Mouse (Mus musculus) MEL (cell line): ENCODE data around the gene Map7d1.

Experiments
- CTCF ChIP-seq, 3 experiments: IDR thresholded peaks in 2 of 3; conservative IDR thresholded peaks in 1 of 3; 2 replicates each; pipeline ENCODE4 v1.5.1; 2011 to 2012; ENCODE audit warnings: low read length in 3 of 3, low read depth in 2 of 3, mild to moderate bottlenecking in 2 of 3, improper control_type of control experiment in 1 of 3, inconsistent platforms in 1 of 3, mixed read lengths in 1 of 3, moderate library complexity in 1 of 3; ENCODE audit not compliant: control insufficient read depth in 1 of 3, insufficient read depth in 1 of 3, poor library complexity in 1 of 3, severe bottlenecking in 1 of 3
- MAFK ChIP-seq: IDR thresholded peaks from 2 replicates; pipeline ENCODE4 v1.6.1; 2011; ENCODE audit warnings: low read depth, mild to moderate bottlenecking, low read length, improper control_type of control experiment, borderline replicate concordance
- MEF2A ChIP-seq: IDR thresholded peaks from 2 replicates; pipeline ENCODE4 v1.6.1; 2014; ENCODE audit warnings: low read depth, mild to moderate bottlenecking, inconsistent platforms, low read length, improper control_type of control experiment; ENCODE audit not compliant: poor library complexity, insufficient replicate concordance, severe bottlenecking; ENCODE audit errors: extremely low read depth
- USF1 ChIP-seq: IDR thresholded peaks from 2 replicates; pipeline ENCODE4 v1.6.1; 2014; ENCODE audit warnings: low read depth, mild to moderate bottlenecking, inconsistent platforms, low read length, improper control_type of control experiment, moderate library complexity

DNA sequence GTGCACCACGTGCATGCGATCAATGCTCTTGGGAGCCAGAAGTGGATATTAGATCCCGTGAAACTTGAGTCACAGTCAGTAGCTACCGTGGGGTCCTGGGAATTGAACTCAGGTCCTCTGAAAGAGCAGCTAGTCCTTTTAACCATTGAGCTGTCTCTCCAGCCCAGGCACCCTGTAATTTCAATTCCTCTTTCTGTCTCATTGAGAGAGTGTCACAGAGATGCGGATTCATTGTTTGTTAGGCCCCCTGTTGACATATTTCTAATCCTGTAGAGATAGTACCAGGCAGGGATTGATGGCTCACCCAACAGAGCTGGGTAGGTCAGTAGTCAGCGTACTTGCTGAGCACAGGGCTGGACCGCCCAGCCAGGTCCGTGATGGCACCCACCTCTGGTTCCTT, 34.2 kb upstream of the Map7d1 start:
- TF ChIP-seq CTCF (IDR thresholded peaks at IDR 0.05 in 2 of 3, conservative IDR thresholded peaks at IDR 0.05 in 1 of 3; ENCODE audit: control insufficient read depth in 1 of 3, insufficient read depth in 1 of 3, low read depth in 2 of 3, low read length in 3 of 3, poor library complexity in 1 of 3, severe bottlenecking in 1 of 3) (no peak), MEF2A (no peak), USF1 (no peak), MAFK (no peak)
